Mouse (Mus musculus) liver, embryonic 13.5 days (tissue): ENCODE data around the gene Mrpl2. TPM values are rescaled to one million over a fixed set of nuclear protein-coding genes. Genes with fewer than 3 reads are reported as not detected.

Experiments used
- ATAC-seq: fragments of 200-750 bp; cut with Nextera tagmentation; 2 replicates; pipeline ENCODE4 v1.8.0; 2017; ENCODE audit warnings: low read depth, mild to moderate bottlenecking, moderate number of reproducible peaks, moderate library complexity
- DNase-seq: peaks from one replicate; pipeline ENCODE4 v3.0.0; 2022
- H3K27ac ChIP-seq: fragments of 300-500 bp; sonication (generic); 2 replicates; pipeline ENCODE4 v1.5.1; 2015; ENCODE audit warnings: moderate library complexity, mild to moderate bottlenecking, inconsistent platforms
- H3K27me3 ChIP-seq: fragments of 300-500 bp; sonication (generic); 2 replicates; pipeline ENCODE4 v1.6.1; 2015; ENCODE audit warnings: mild to moderate bottlenecking, inconsistent platforms
- H3K36me3 ChIP-seq: fragments of 300-500 bp; sonication (generic); 2 replicates; pipeline ENCODE4 v1.6.1; 2015; ENCODE audit warnings: mild to moderate bottlenecking, inconsistent platforms
- H3K4me1 ChIP-seq: fragments of 300-500 bp; sonication (generic); replicated peaks from 2 replicates; pipeline ENCODE4 v1.6.1; 2015; ENCODE audit warnings: inconsistent platforms
- H3K4me2 ChIP-seq: fragments of 300-500 bp; sonication (generic); 2 replicates; pipeline ENCODE4 v1.6.1; 2015; ENCODE audit warnings: inconsistent platforms, mild to moderate bottlenecking, moderate library complexity
- H3K4me3 ChIP-seq: fragments of 300-500 bp; sonication (generic); replicated peaks from 2 replicates; pipeline ENCODE4 v1.5.1; 2015; ENCODE audit warnings: mild to moderate bottlenecking, inconsistent platforms
- H3K9ac ChIP-seq: fragments of 300-500 bp; sonication (generic); 2 replicates; pipeline ENCODE4 v1.6.1; 2015; ENCODE audit warnings: mild to moderate bottlenecking, inconsistent platforms
- H3K9me3 ChIP-seq: fragments of 300-500 bp; sonication (generic); replicated peaks from 2 replicates; pipeline ENCODE4 v1.6.1; 2016; ENCODE audit warnings: inconsistent platforms
- WGBS: fragments of 180-500 bp; shearing (Covaris S2); methylation state at CpG from one replicate; pipeline ENCODE4 v1.1.7; 2015; ENCODE audit not compliant: insufficient replicate concordance; 5-methylcytosine and 5-hydroxymethylcytosine counted together
- polyA plus RNA-seq: library from polyadenylated mRNA; unstranded; fragments of >200 nt; fragmentation: Nextera tagmentation; extraction: Ambion mirVana; gene quantifications from 2 replicates; pipeline ENCODE4 v1.2.1, GENCODE M21; 2015

The Mrpl2 gene
- polyA plus RNA-seq, 1 experiment from 2014 or later, result 97.5 TPM

- WGBS, result 28% methylated on average over 12 of the region's 12 CpGs
- H3K27ac ChIP-seq, result peak overlapping the region; percentile 57
- peak; percentile 31 for DNase-seq
- 0 out of 2 replicates have a peak overlapping the region, but pooled peaks have one; percentile 0 for H3K9ac ChIP-seq
- peak overlapping the region; percentile 8; the same call in 1 of the 2 replicates for H3K4me2 ChIP-seq
- no peaks in the 10 kb centered on the region for H3K9me3 ChIP-seq
- ATAC-seq, result peak; percentile 85
- H3K4me1 ChIP-seq, result peaks cover 21% of the 10 kb centered on the region
- H3K4me3 ChIP-seq, result no peak overlapping the region
- H3K36me3 ChIP-seq, result peaks cover 39% of the 10 kb centered on the region
- no peaks in the 10 kb centered on the region for H3K27me3 ChIP-seq
These were observed 44.6 kb downstream of the Mrpl2 start for GRCm38 (mm10) chr17:46690665-46691064.

GRCm38 (mm10) chr17:46691390-46691789 lies 45.4 kb downstream of the Mrpl2 start:
- peaks cover 21% of the 10 kb centered on the region for H3K4me1 ChIP-seq
- no peak overlapping the region for H3K4me2 ChIP-seq
- no peaks in the 10 kb centered on the region for H3K9me3 ChIP-seq
- no peak overlapping the region for H3K9ac ChIP-seq
- ATAC-seq (no peak), DNase-seq (no peak)
- whole genome bisulfite sequencing, result 79% methylated on average over 2 of the region's 2 CpGs
- H3K4me3 ChIP-seq, result no peak overlapping the region
- peak overlapping the region; percentile 57 for H3K27ac ChIP-seq
- H3K27me3 ChIP-seq, result no peaks in the 10 kb centered on the region
- H3K36me3 ChIP-seq, result peaks cover 35% of the 10 kb centered on the region

DNA sequence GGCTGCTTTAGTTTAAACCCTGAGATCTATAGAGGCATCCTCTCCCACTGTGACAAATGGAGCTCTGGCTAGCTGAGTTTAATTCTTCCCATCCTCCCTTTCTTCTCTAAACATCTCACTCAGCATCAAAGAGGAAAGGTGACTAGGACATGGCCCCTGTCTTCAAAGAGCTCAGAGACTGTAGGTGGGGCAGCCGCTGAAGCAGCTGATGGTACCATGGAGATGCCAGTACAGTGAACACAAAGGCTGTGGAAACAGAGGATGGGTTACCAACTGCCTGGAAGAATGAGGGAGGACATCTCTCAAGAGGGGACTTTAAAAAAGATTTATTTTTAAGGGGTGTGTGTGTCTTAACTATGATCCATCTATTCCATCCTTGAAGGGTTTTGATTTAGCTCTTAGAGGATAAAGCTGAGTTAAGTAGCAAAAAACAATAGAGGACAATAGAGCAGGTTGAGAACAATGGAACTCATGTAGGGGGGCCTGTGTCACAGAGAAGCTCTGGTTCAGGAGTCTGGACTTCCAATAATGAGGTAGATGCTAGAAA lies 48.6 kb downstream of the Mrpl2 start:
- no peak overlapping the region for H3K9ac ChIP-seq
- ATAC-seq (no peak), DNase-seq (no peak)
- H3K4me3 ChIP-seq, result no peak overlapping the region
- peaks cover 29% of the 10 kb centered on the region for H3K4me1 ChIP-seq
- no peak overlapping the region for H3K27ac ChIP-seq
- no peaks in the 10 kb centered on the region for H3K9me3 ChIP-seq
- 82% methylated on average over 1 of the region's 1 CpGs for WGBS
- H3K36me3 ChIP-seq, result peaks cover 31% of the 10 kb centered on the region
- H3K27me3 ChIP-seq, result no peaks in the 10 kb centered on the region
- H3K4me2 ChIP-seq, result no peak overlapping the region

- Histone ChIP-seq H3K36me3 (peaks cover 28% of the 10 kb centered on the region), H3K4me3 (no peak overlapping the region), H3K9ac (no peak overlapping the region), H3K9me3 (no peaks in the 10 kb centered on the region), H3K27ac (no peak overlapping the region), H3K27me3 (no peaks in the 10 kb centered on the region), H3K4me2 (no peak overlapping the region), H3K4me1 (peaks cover 42% of the 10 kb centered on the region)
- DNase-seq (no peak), ATAC-seq (no peak)
- WGBS, result 83% methylated on average over 6 of the region's 6 CpGs
These were observed 52.5 kb downstream of the Mrpl2 start for GRCm38 (mm10) chr17:46698515-46698914.

- no peak overlapping the region for H3K9ac ChIP-seq
- no peak overlapping the region for H3K4me3 ChIP-seq
- DNase-seq (no peak), ATAC-seq (no peak)
- H3K27ac ChIP-seq, result no peak overlapping the region
- H3K4me2 ChIP-seq, result no peak overlapping the region
- H3K27me3 ChIP-seq, result no peaks in the 10 kb centered on the region
- no peaks in the 10 kb centered on the region for H3K9me3 ChIP-seq
- WGBS, result 56% methylated on average over 5 of the region's 5 CpGs
- H3K4me1 ChIP-seq, result peaks cover 49% of the 10 kb centered on the region
- H3K36me3 ChIP-seq, result peaks cover 27% of the 10 kb centered on the region
These were observed 53.2 kb downstream of the Mrpl2 start for GRCm38 (mm10) chr17:46699245-46699644.

Other genes with a start within 250 kb of the Mrpl2 start
- gene Crip3, start 217.3 kb upstream of the Mrpl2 start, polyA plus RNA-seq, result not detected in 2 replicates
- not detected in 2 replicates for gene Slc22a7, start 207.8 kb upstream of the Mrpl2 start, polyA plus RNA-seq
- 0.02 TPM in 2 replicates for gene Ttbk1, start 158.6 kb upstream of the Mrpl2 start, polyA plus RNA-seq
- gene Dnph1, start 149.5 kb upstream of the Mrpl2 start, polyA plus RNA-seq, result 34.6 and 35.1 TPM in 2 replicates
- 0.44 and 0.84 TPM in 2 replicates for gene Cul9, start 99.8 kb upstream of the Mrpl2 start, polyA plus RNA-seq
- gene Srf, start 90.1 kb upstream of the Mrpl2 start, polyA plus RNA-seq, result 2.9 and 3.2 TPM in 2 replicates
- gene Ptk7, start 16.7 kb upstream of the Mrpl2 start, polyA plus RNA-seq, result 8.0 and 9.1 TPM in 2 replicates
- gene Klc4, start 207 bp upstream of the Mrpl2 start, polyA plus RNA-seq, result 5.8 TPM in 2 replicates
- gene Cul7, start 4.1 kb downstream of the Mrpl2 start, polyA plus RNA-seq, result 10.9 and 12.4 TPM in 2 replicates
- gene Rrp36, start 28.1 kb downstream of the Mrpl2 start, polyA plus RNA-seq, result 31.7 and 31.9 TPM in 2 replicates
- gene Mea1, start 32.6 kb downstream of the Mrpl2 start, polyA plus RNA-seq, result 65.2 and 67.8 TPM in 2 replicates
- gene Klhdc3, start 34.7 kb downstream of the Mrpl2 start, polyA plus RNA-seq, result 73.1 and 75.6 TPM in 2 replicates
- gene Ppp2r5d, start 58.9 kb downstream of the Mrpl2 start, polyA plus RNA-seq, result 31.2 and 36.0 TPM in 2 replicates
- 8.5 and 9.4 TPM in 2 replicates for gene Pex6, start 65.2 kb downstream of the Mrpl2 start, polyA plus RNA-seq
- 11.0 and 11.7 TPM in 2 replicates for gene Gnmt, start 82.9 kb downstream of the Mrpl2 start, polyA plus RNA-seq
- 30.2 and 30.9 TPM in 2 replicates for gene Cnpy3, start 106.0 kb downstream of the Mrpl2 start, polyA plus RNA-seq
- gene Ptcra, start 117.5 kb downstream of the Mrpl2 start, polyA plus RNA-seq, result 0.30 and 0.32 TPM in 2 replicates
- 44.5 and 51.4 TPM in 2 replicates for gene 2310039H08Rik, start 126.4 kb downstream of the Mrpl2 start, polyA plus RNA-seq
- gene Rpl7l1, start 136.4 kb downstream of the Mrpl2 start, polyA plus RNA-seq, result 108 and 131 TPM in 2 replicates
- 2.6 and 3.6 TPM in 2 replicates for gene Bicral, start 212.3 kb downstream of the Mrpl2 start, polyA plus RNA-seq
- 22.4 and 24.9 TPM in 2 replicates for gene Tbcc, start 244.5 kb downstream of the Mrpl2 start, polyA plus RNA-seq